Mouse (Mus musculus) lung, adult 10 weeks (tissue): ENCODE measurements around the gene Morc4. TPM values are rescaled to one million over a fixed set of nuclear protein-coding genes. Genes with fewer than 3 reads are reported as not detected.

Experiments
- polyA plus RNA-seq: library from polyadenylated mRNA; stranded (reverse); fragments of 350-450 nt; fragmentation: Illumina TruSeq; extraction: RNeasy Lipid Tissue Mini Kit (QIAGEN cat#74804); gene quantifications from one replicate; pipeline ENCODE4 v1.2.3, GENCODE M21; 2014; ENCODE audit warnings: low read depth, low replicate concordance; ENCODE audit not compliant: insufficient read depth

Morc4 gene
- polyA plus RNA-seq: 2.7 TPM

GRCm38 (mm10) chrX:139870938-139871791 lies at the start of gene Morc4:
Gene Morc4, minus strand, starts transcription at chrX:139871677.

DNA sequence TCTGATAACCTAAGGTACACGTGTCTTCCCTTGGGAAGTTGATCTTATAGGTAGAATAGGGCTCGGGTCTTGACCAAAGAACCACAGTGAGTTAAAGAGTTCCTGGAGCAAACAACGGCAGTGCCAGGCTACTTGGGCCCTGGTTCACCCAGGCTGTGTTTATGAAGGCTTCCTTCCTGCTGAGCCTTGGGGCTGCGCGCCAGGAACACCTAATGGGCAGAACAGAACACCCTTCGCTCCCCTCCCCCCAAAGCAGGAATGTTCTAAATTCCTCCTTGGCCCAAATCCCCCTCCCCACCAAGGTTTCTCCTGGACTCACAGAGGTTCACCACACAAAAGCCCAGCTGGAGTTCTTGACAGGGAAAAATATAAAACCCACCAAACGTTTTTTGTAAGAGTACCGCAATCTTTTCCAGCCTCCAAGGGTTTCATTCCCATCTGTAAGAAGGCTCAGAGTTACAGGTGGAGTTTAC lies 71.0 kb downstream of the Morc4 start, which contains the start of gene Cldn2:
Cldn2 (plus strand) TSS at position 423 of the 473 bp plus-strand sequence.

DNA sequence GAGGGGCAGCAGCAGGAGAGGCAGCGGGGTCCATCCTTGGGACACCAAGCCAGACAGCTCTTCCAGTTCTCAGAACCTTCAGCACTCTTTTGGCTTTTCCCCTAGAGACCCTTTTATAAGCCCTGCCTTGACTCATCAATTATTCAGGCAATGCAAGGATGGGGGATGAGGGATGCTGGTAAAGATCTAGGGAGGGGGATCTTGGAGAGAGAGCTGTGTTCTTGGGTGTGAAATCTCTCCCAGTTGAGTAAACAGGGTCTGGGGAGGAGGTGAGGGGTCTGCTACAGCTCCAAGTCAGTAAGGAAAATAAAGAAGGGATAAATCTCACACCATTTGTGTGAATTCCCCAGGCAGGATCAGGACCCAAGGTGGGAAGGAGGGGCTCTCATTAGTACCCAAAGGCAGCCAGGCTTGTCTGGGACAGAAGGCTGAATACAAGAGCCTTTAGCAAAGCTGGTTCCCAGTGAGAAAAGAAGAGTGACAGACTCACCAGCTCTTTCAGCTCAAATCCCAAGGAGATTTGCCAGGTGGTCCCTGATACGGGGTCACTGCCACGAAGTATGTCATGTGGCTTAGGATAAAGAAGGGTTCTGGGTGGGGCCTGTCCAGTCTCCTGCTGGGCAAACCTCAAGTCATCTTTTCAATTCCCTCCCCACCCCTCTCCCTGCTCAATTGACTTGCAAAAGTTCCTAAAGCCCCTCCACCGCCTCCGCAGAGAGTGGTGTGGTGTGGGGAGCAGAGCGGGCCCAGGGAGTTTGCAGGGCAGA lies 89.0 kb downstream of the Morc4 start, which contains the start of gene Ripply1:
Ripply1 (minus strand) TSS at position 76 of the 767 bp plus-strand sequence.

Other genes with a start within 250 kb of the Morc4 start
- 4.1 TPM for gene Tbc1d8b, start 186.7 kb downstream of the Morc4 start, polyA plus RNA-seq
- gene Gm15013, start 157.2 kb downstream of the Morc4 start, polyA plus RNA-seq: not detected
- gene Ripply1, start 89.3 kb downstream of the Morc4 start, polyA plus RNA-seq: not detected
- gene Cldn2, start 70.8 kb downstream of the Morc4 start, polyA plus RNA-seq: 0.35 TPM
- 1.6 TPM for gene Rbm41, start 126.9 kb upstream of the Morc4 start, polyA plus RNA-seq
- gene Nup62cl, start 191.0 kb upstream of the Morc4 start, polyA plus RNA-seq: 1.8 TPM
- gene Pih1h3b, start 191.2 kb upstream of the Morc4 start, polyA plus RNA-seq: 1.0 TPM